Mouse (Mus musculus): ENCODE data around the gene Actn4. TPM values are rescaled to one million over a fixed set of nuclear protein-coding genes. Genes with fewer than 3 reads are reported as not detected.

The Actn4 gene
- polyA plus RNA-seq (2012; rRNA removed) = 134 and 173 TPM in 2 replicates

- DNase-seq (ENCODE audit: low read depth) = peak; percentile 99
- no peak for TF ChIP-seq CTCF (IDR thresholded peaks at IDR 0.05; ENCODE audit: borderline replicate concordance, extremely low read depth, insufficient read depth, insufficient read length)
- peak; percentile 96 for TF ChIP-seq POLR2A (IDR thresholded peaks at IDR 0.05; ENCODE audit: borderline replicate concordance, extremely low read depth, insufficient read depth, insufficient read length, poor library complexity, severe bottlenecking)
Observed at GRCm38 (mm10) chr7:28961927-28962670, at the start of gene Actn4. TSS of gene Actn4 (minus strand) at chr7:28962340.

- TF ChIP-seq CTCF (IDR thresholded peaks at IDR 0.05; ENCODE audit: borderline replicate concordance, extremely low read depth, insufficient read depth, insufficient read length) (no peak), POLR2A (IDR thresholded peaks at IDR 0.05; ENCODE audit: borderline replicate concordance, extremely low read depth, insufficient read depth, insufficient read length, poor library complexity, severe bottlenecking) (no peak)
- DNase-seq (ENCODE audit: low read depth) = no peak
Observed at GRCm38 (mm10) chr7:29008714-29009113, 46.6 kb upstream of the Actn4 start.

- TF ChIP-seq CTCF (IDR thresholded peaks at IDR 0.05; ENCODE audit: borderline replicate concordance, extremely low read depth, insufficient read depth, insufficient read length) = no peak
- no peak for DNase-seq (ENCODE audit: low read depth)
Observed at GRCm38 (mm10) chr7:29008171-29008570, 46.0 kb upstream of the Actn4 start.

- TF ChIP-seq CTCF (IDR thresholded peaks at IDR 0.05; ENCODE audit: borderline replicate concordance, extremely low read depth, insufficient read depth, insufficient read length) (no peak), POLR2A (IDR thresholded peaks at IDR 0.05; ENCODE audit: borderline replicate concordance, extremely low read depth, insufficient read depth, insufficient read length, poor library complexity, severe bottlenecking) (no peak)
Observed at GRCm38 (mm10) chr7:29007224-29008101, 45.3 kb upstream of the Actn4 start.

GRCm38 (mm10) chr7:29000651-29001605, 38.8 kb upstream of the Actn4 start:
- 0 out of 2 replicates have a peak, but pooled peaks have one; percentile 4 for TF ChIP-seq POLR2A (IDR thresholded peaks at IDR 0.05; ENCODE audit: borderline replicate concordance, extremely low read depth, insufficient read depth, insufficient read length, poor library complexity, severe bottlenecking)
- no peak for TF ChIP-seq CTCF (IDR thresholded peaks at IDR 0.05; ENCODE audit: borderline replicate concordance, extremely low read depth, insufficient read depth, insufficient read length)
- peak; percentile 71 for DNase-seq (ENCODE audit: low read depth)

More at GRCm38 (mm10) chr7:29007224-29008101, 45.3 kb upstream of the Actn4 start:
- no peak for DNase-seq (ENCODE audit: low read depth)

- no peak for DNase-seq (ENCODE audit: low read depth)
- no peak for TF ChIP-seq CTCF (IDR thresholded peaks at IDR 0.05; ENCODE audit: borderline replicate concordance, extremely low read depth, insufficient read depth, insufficient read length)
- no peak for TF ChIP-seq POLR2A (IDR thresholded peaks at IDR 0.05; ENCODE audit: borderline replicate concordance, extremely low read depth, insufficient read depth, insufficient read length, poor library complexity, severe bottlenecking)
Observed at GRCm38 (mm10) chr7:28993402-28993801, 31.3 kb upstream of the Actn4 start.

GRCm38 (mm10) chr7:28992997-28993396, 30.9 kb upstream of the Actn4 start:
- no peak for DNase-seq (ENCODE audit: low read depth)
- no peak for TF ChIP-seq POLR2A (IDR thresholded peaks at IDR 0.05; ENCODE audit: borderline replicate concordance, extremely low read depth, insufficient read depth, insufficient read length, poor library complexity, severe bottlenecking)

- no peak for DNase-seq (ENCODE audit: low read depth)
- TF ChIP-seq CTCF (IDR thresholded peaks at IDR 0.05; ENCODE audit: borderline replicate concordance, extremely low read depth, insufficient read depth, insufficient read length) (peak; percentile 32; the same call in 1 of the 2 replicates), POLR2A (IDR thresholded peaks at IDR 0.05; ENCODE audit: borderline replicate concordance, extremely low read depth, insufficient read depth, insufficient read length, poor library complexity, severe bottlenecking) (no peak)
Observed at GRCm38 (mm10) chr7:28991616-28992015, 29.5 kb upstream of the Actn4 start.

GRCm38 (mm10) chr7:28990766-28991273, 28.7 kb upstream of the Actn4 start:
- no peak for DNase-seq (ENCODE audit: low read depth)
- no peak for TF ChIP-seq CTCF (IDR thresholded peaks at IDR 0.05; ENCODE audit: borderline replicate concordance, extremely low read depth, insufficient read depth, insufficient read length)
- no peak for TF ChIP-seq POLR2A (IDR thresholded peaks at IDR 0.05; ENCODE audit: borderline replicate concordance, extremely low read depth, insufficient read depth, insufficient read length, poor library complexity, severe bottlenecking)

- no peak for TF ChIP-seq POLR2A (IDR thresholded peaks at IDR 0.05; ENCODE audit: borderline replicate concordance, extremely low read depth, insufficient read depth, insufficient read length, poor library complexity, severe bottlenecking)
- TF ChIP-seq CTCF (IDR thresholded peaks at IDR 0.05; ENCODE audit: borderline replicate concordance, extremely low read depth, insufficient read depth, insufficient read length) = no peak
- no peak for DNase-seq (ENCODE audit: low read depth)
Observed at GRCm38 (mm10) chr7:28985207-28985606, 23.1 kb upstream of the Actn4 start.
